Mouse (Mus musculus) hindbrain, postnatal 0 days (tissue): ENCODE measurements around the gene Prpf8. TPM values are rescaled to one million over a fixed set of nuclear protein-coding genes. Genes with fewer than 3 reads are reported as not detected.

Experiments
- ATAC-seq: fragments of 200-750 bp; cut with Nextera tagmentation; 2 replicates; pipeline ENCODE4 v1.8.0; 2017; ENCODE audit warnings: mild to moderate bottlenecking, moderate TSS enrichment, moderate library complexity
- DNase-seq: peaks from one replicate; pipeline ENCODE4 v3.0.0-alpha.2; 2015; ENCODE audit warnings: low spot score
- H3K27ac ChIP-seq: fragments of 300-500 bp; sonication (generic); 2 replicates; pipeline ENCODE4 v1.5.1; 2014; ENCODE audit warnings: mild to moderate bottlenecking
- H3K27me3 ChIP-seq: fragments of 300-500 bp; sonication (generic); 2 replicates; pipeline ENCODE4 v1.6.1; 2014; ENCODE audit warnings: low read length, mixed read lengths; ENCODE audit not compliant: insufficient read depth
- H3K36me3 ChIP-seq: fragments of 300-500 bp; sonication (generic); 2 replicates; pipeline ENCODE4 v1.6.1; 2014; ENCODE audit warnings: low read length, mixed read lengths; ENCODE audit not compliant: insufficient read depth
- H3K4me1 ChIP-seq: fragments of 300-500 bp; sonication (generic); 2 replicates; pipeline ENCODE4 v1.6.1; 2014; ENCODE audit warnings: antibody characterized with exemption, low read length, mixed read lengths; ENCODE audit not compliant: insufficient read depth
- H3K4me2 ChIP-seq: fragments of 300-500 bp; sonication (generic); 2 replicates; pipeline ENCODE4 v1.6.1; 2014; ENCODE audit warnings: low read depth, mild to moderate bottlenecking, low read length, moderate library complexity, mixed read lengths
- H3K4me3 ChIP-seq: fragments of 300-500 bp; sonication (generic); 2 replicates; pipeline ENCODE4 v1.5.1; 2014; ENCODE audit warnings: low read length
- H3K9ac ChIP-seq: fragments of 300-500 bp; sonication (generic); replicated peaks from 2 replicates; pipeline ENCODE4 v1.6.1; 2014; ENCODE audit warnings: mild to moderate bottlenecking, low read length, moderate library complexity, mixed read lengths
- H3K9me3 ChIP-seq: fragments of 300-500 bp; sonication (generic); 2 replicates; pipeline ENCODE4 v1.6.1; 2016; ENCODE audit warnings: low read length, mixed read lengths
- CTCF ChIP-seq: IDR thresholded peaks from 2 replicates; pipeline ENCODE4 v1.5.1; 2016; ENCODE audit warnings: antibody characterized with exemption, control low read depth, low read depth
- WGBS: fragments of 180-500 bp; shearing (Covaris S2); extraction: QIAGEN DNeasy Blood & Tissue Kit; methylation state at CpG from one replicate; pipeline ENCODE4 v1.1.7; 2014; 5-methylcytosine and 5-hydroxymethylcytosine counted together
- polyA plus RNA-seq: library from polyadenylated mRNA; unstranded; fragments of >200 nt; fragmentation: Nextera tagmentation; extraction: Ambion mirVana; gene quantifications from 2 replicates; pipeline ENCODE4 v1.2.1, GENCODE M21; 2015
- total RNA-seq: library from RNA; depleted of rRNA; stranded (reverse); fragments of >200 nt; gene quantifications from 2 replicates; pipeline ENCODE4 v1.2.3, GENCODE M21; 2014

Prpf8 gene
- total and polyA plus RNA-seq, 2 experiments from 2014 or later: 29.4 to 118 TPM

- H3K4me3 ChIP-seq: no peak overlapping the region
- WGBS: 74% methylated on average over 15 of the region's 15 CpGs
- no peak for DNase-seq
- no peak for ATAC-seq
- H3K27ac ChIP-seq: no peak overlapping the region
- H3K4me1 ChIP-seq: no peaks in the 10 kb centered on the region
- TF ChIP-seq CTCF: no peak
- no peaks in the 10 kb centered on the region for H3K27me3 ChIP-seq
- no peak overlapping the region for H3K9ac ChIP-seq
- no peaks in the 10 kb centered on the region for H3K9me3 ChIP-seq
- no peak overlapping the region for H3K4me2 ChIP-seq
- H3K36me3 ChIP-seq: no peaks in the 10 kb centered on the region
Observed at GRCm38 (mm10) chr11:75519834-75520633, 33.4 kb downstream of the Prpf8 start.

- WGBS: 77% methylated on average over 4 of the region's 4 CpGs
- H3K9ac ChIP-seq: no peak overlapping the region
- no peak for ATAC-seq
- no peak overlapping the region for H3K4me2 ChIP-seq
- no peaks in the 10 kb centered on the region for H3K4me1 ChIP-seq
- H3K27ac ChIP-seq: no peak overlapping the region
- DNase-seq: no peak
- no peak overlapping the region for H3K4me3 ChIP-seq
- no peaks in the 10 kb centered on the region for H3K27me3 ChIP-seq
- no peak for TF ChIP-seq CTCF
- no peaks in the 10 kb centered on the region for H3K9me3 ChIP-seq
- H3K36me3 ChIP-seq: no peaks in the 10 kb centered on the region
Observed at GRCm38 (mm10) chr11:75521609-75522008, 35.0 kb downstream of the Prpf8 start.

- no peaks in the 10 kb centered on the region for H3K27me3 ChIP-seq
- DNase-seq (no peak), ATAC-seq (no peak)
- TF ChIP-seq CTCF: no peak
- no peak overlapping the region for H3K4me2 ChIP-seq
- H3K4me1 ChIP-seq: no peaks in the 10 kb centered on the region
- no peak overlapping the region for H3K27ac ChIP-seq
- H3K9me3 ChIP-seq: no peaks in the 10 kb centered on the region
- WGBS: 91% methylated on average over 2 of the region's 2 CpGs
- H3K4me3 ChIP-seq: no peak overlapping the region
- no peak overlapping the region for H3K9ac ChIP-seq
- no peaks in the 10 kb centered on the region for H3K36me3 ChIP-seq
Observed at GRCm38 (mm10) chr11:75522793-75523192, 36.2 kb downstream of the Prpf8 start.

GRCm38 (mm10) chr11:75525531-75526125 lies 39.0 kb downstream of the Prpf8 start:
- ATAC-seq (no peak), DNase-seq (no peak)
- no peak overlapping the region for H3K9ac ChIP-seq
- H3K4me1 ChIP-seq: no peaks in the 10 kb centered on the region
- H3K36me3 ChIP-seq: no peaks in the 10 kb centered on the region
- no peaks in the 10 kb centered on the region for H3K27me3 ChIP-seq
- no peak overlapping the region for H3K4me2 ChIP-seq
- H3K9me3 ChIP-seq: no peaks in the 10 kb centered on the region
- no peak overlapping the region for H3K4me3 ChIP-seq
- WGBS: 88% methylated on average over 15 of the region's 15 CpGs
- no peak overlapping the region for H3K27ac ChIP-seq
- TF ChIP-seq CTCF: no peak

DNA sequence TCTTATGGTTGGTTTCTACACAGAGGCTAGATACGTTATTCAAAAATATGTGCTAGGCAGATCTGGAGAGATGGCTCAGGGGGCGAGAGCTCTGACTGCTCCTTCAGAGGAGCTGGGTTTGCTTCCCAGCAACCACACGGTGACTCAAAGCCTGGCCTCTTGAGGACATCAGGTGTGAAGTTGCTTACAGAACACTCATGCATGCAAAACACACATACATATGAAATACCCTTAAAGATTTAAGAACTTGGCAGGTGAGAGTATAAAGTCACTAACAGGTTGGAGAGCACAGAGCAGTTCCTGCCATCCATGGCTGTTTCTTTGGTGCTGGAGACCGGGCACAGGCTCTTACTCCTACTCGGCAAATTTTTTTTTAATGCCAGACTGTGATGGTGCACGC lies 40.3 kb downstream of the Prpf8 start:
- Histone ChIP-seq H3K4me1 (no peaks in the 10 kb centered on the region), H3K27ac (no peak overlapping the region), H3K4me2 (no peak overlapping the region), H3K27me3 (no peaks in the 10 kb centered on the region), H3K9ac (no peak overlapping the region), H3K36me3 (no peaks in the 10 kb centered on the region), H3K9me3 (no peaks in the 10 kb centered on the region), H3K4me3 (no peak overlapping the region)
- TF ChIP-seq CTCF: no peak
- ATAC-seq (no peak), DNase-seq (no peak)
- WGBS: 85% methylated on average over 6 of the region's 6 CpGs

DNA sequence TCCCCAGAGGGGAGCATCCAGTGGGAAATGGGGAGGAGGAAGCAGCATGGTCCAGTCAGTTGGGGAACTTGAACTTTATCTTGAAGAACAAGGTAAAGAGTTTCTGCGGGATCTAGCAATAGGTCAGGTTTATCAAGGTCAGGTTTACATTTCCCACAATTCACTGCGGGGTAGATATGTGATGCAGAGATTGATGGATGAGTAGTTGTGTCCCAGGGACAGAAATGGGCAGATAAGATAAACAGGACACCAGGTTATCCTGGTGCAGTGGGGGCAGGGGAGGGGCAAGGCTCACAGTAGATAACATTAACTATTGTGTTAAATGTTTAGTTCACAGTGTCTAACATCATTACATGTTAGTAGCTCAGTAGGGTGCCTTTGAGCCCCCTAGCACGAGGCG lies 43.2 kb downstream of the Prpf8 start:
- no peak overlapping the region for H3K9ac ChIP-seq
- no peaks in the 10 kb centered on the region for H3K9me3 ChIP-seq
- H3K4me3 ChIP-seq: no peak overlapping the region
- TF ChIP-seq CTCF: no peak
- no peak overlapping the region for H3K4me2 ChIP-seq
- DNase-seq (no peak), ATAC-seq (no peak)
- H3K27me3 ChIP-seq: no peaks in the 10 kb centered on the region
- WGBS: 51% methylated on average over 4 of the region's 4 CpGs
- 0 out of 2 replicates have a peak, but pooled peaks cover 3% of the 10 kb centered on the region for H3K4me1 ChIP-seq
- H3K36me3 ChIP-seq: no peaks in the 10 kb centered on the region
- H3K27ac ChIP-seq: peak overlapping the region; percentile 99; the same call in 1 of the 2 replicates

DNA sequence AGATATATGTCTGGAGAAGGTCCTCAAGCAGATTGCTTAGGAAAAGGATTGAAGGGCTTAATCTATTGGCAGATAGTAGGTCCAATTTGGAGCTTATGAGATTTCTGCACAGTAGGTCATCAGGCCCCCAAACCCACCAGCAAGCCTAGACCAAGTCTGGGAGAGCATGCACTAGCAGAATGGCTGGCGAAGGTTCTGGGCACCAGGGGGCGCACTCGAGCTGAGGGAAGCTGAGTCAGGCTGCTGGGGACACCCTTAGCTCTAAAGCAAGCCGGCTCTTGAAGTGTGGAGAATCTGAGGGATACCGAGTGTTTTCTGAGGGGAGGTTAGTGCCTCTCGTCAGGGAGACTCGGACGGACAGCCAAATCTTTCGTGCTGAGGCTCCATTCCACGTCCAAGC lies 43.7 kb downstream of the Prpf8 start:
- H3K27ac ChIP-seq: peak overlapping the region; percentile 99
- no peaks in the 10 kb centered on the region for H3K27me3 ChIP-seq
- no peaks in the 10 kb centered on the region for H3K9me3 ChIP-seq
- ATAC-seq: peak; percentile 46
- H3K4me2 ChIP-seq: peak overlapping the region; percentile 100
- H3K4me3 ChIP-seq: peak overlapping the region; percentile 55
- peak; percentile 94 for DNase-seq
- H3K4me1 ChIP-seq: 0 out of 2 replicates have a peak, but pooled peaks cover 4% of the 10 kb centered on the region
- WGBS: under 1% methylated on average over 10 of the region's 10 CpGs
- TF ChIP-seq CTCF: peak; percentile 99
- peak overlapping the region; percentile 97 for H3K9ac ChIP-seq
- no peaks in the 10 kb centered on the region for H3K36me3 ChIP-seq
